Mouse (Mus musculus) liver, embryonic 14.5 days (tissue): ENCODE data around the gene Dcaf5. TPM values are rescaled to one million over a fixed set of nuclear protein-coding genes. Genes with fewer than 3 reads are reported as not detected.

Experiments used
- ATAC-seq: fragments of 200-750 bp; cut with Nextera tagmentation; 2 replicates; pipeline ENCODE4 v1.8.0; 2017; ENCODE audit warnings: moderate number of reproducible peaks, mild to moderate bottlenecking, moderate library complexity; ENCODE audit not compliant: insufficient read depth
- DNase-seq, 3 experiments: peaks; one replicate each; pipeline ENCODE4 v3.0.0-alpha.2; 2012 to 2013; ENCODE audit warnings: low read depth in 3 of 3, low spot score in 3 of 3
- H3K27ac ChIP-seq: fragments of 300-500 bp; sonication (generic); 2 replicates; pipeline ENCODE4 v1.5.1; 2014; ENCODE audit warnings: moderate library complexity, mild to moderate bottlenecking, control low read depth, inconsistent platforms
- H3K27me3 ChIP-seq: fragments of 300-500 bp; sonication (generic); 2 replicates; pipeline ENCODE4 v1.6.1; 2014; ENCODE audit warnings: mild to moderate bottlenecking, low read length, moderate library complexity; ENCODE audit not compliant: control insufficient read depth, insufficient read depth
- H3K36me3 ChIP-seq: fragments of 300-500 bp; sonication (generic); replicated peaks from 2 replicates; pipeline ENCODE4 v1.6.1; 2014; ENCODE audit warnings: low read depth; ENCODE audit not compliant: control insufficient read depth, insufficient read depth
- H3K4me1 ChIP-seq, 2 experiments: fragments of 200-500 bp in 1 of 2; fragments of 300-500 bp in 1 of 2; sonication (generic) in 1 of 2; replicated peaks; 2 replicates each; pipeline ENCODE4 v1.6.1; 2012 to 2014; ENCODE audit warnings: antibody characterized with exemption in 1 of 2, inconsistent platforms in 1 of 2, low read length in 1 of 2; ENCODE audit not compliant: control insufficient read depth in 2 of 2, insufficient read depth in 2 of 2
- H3K4me2 ChIP-seq: fragments of 300-500 bp; sonication (generic); 2 replicates; pipeline ENCODE4 v1.6.1; 2014; ENCODE audit warnings: low read depth, mild to moderate bottlenecking, control low read depth, moderate library complexity
- H3K4me3 ChIP-seq, 2 experiments: fragments of 200-500 bp in 1 of 2; fragments of 300-500 bp in 1 of 2; sonication (generic) in 1 of 2; 2 replicates each; pipeline ENCODE4 v1.5.1; 2012 to 2014; ENCODE audit warnings: low read depth in 2 of 2, low read length in 2 of 2, mild to moderate bottlenecking in 2 of 2, control low read depth in 1 of 2, inconsistent platforms in 1 of 2, moderate library complexity in 1 of 2; ENCODE audit not compliant: insufficient read depth in 1 of 2
- H3K9ac ChIP-seq: fragments of 300-500 bp; sonication (generic); replicated peaks from 2 replicates; pipeline ENCODE4 v1.6.1; 2014; ENCODE audit warnings: mild to moderate bottlenecking, control low read depth, moderate library complexity
- H3K9me3 ChIP-seq: fragments of 300-500 bp; sonication (generic); 2 replicates; pipeline ENCODE4 v1.6.1; 2016; ENCODE audit warnings: low read length, mixed read lengths; ENCODE audit not compliant: control insufficient read depth
- CTCF ChIP-seq: IDR thresholded peaks from 2 replicates; pipeline ENCODE4 v1.5.1; 2016; ENCODE audit warnings: antibody characterized with exemption, low read depth, control low read depth
- EP300 ChIP-seq: IDR thresholded peaks from 2 replicates; pipeline ENCODE4 v1.6.1; 2016; ENCODE audit warnings: antibody characterized with exemption, low read depth
- WGBS: fragments of 180-500 bp; shearing (Covaris S2); extraction: QIAGEN DNeasy Blood & Tissue Kit; methylation state at CpG from one replicate; pipeline ENCODE4 v1.1.7; 2014; ENCODE audit not compliant: insufficient replicate concordance; 5-methylcytosine and 5-hydroxymethylcytosine counted together
- polyA plus RNA-seq, 2 experiments: library from polyadenylated mRNA; depleted of rRNA in 1 of 2; stranded (reverse) in 1 of 2; unstranded in 1 of 2; fragments of >200 nt; fragmentation: Nextera tagmentation in 1 of 2; extraction: Ambion mirVana in 1 of 2; gene quantifications; 2 replicates each; pipeline versions ENCODE4 v1.2.1 to v1.2.3; 2012 to 2014

Dcaf5 gene
- polyA plus RNA-seq (2012; rRNA removed), result 3.1 and 4.0 TPM in 2 replicates
- 1.6 and 2.3 TPM in 2 replicates for polyA plus RNA-seq (2014; fragmentation: Nextera tagmentation; extraction: Ambion mirVana)

- Histone ChIP-seq H3K27me3 (no peaks in the 10 kb centered on the region), H3K36me3 (no peaks in the 10 kb centered on the region), H3K4me2 (peak within 1 kb of the TSS; percentile 95), H3K4me1 (peaks cover 0 to 3% of the 10 kb centered on the region in 2 experiments; a peak in 2 of 4 replicates), H3K9me3 (no peaks in the 10 kb centered on the region), H3K27ac (peak within 1 kb of the TSS; percentile 42), H3K9ac (peak within 1 kb of the TSS; percentile 87), H3K4me3 (peak within 1 kb of the TSS; percentile 73 to 93)
- WGBS, result under 1% methylated on average over 70 of the region's 79 CpGs
- ATAC-seq (peak; percentile 76), DNase-seq (peak; percentile 62 to 69 (median 63))
- TF ChIP-seq EP300 (no peak), CTCF (no peak)
Observed at GRCm38 (mm10) chr12:80436336-80436976, at the start of gene Dcaf5. Gene Dcaf5 (minus strand): TSS chr12:80436601.

- Histone ChIP-seq H3K36me3 (no peaks in the 10 kb centered on the region), H3K4me2 (no peak overlapping the region), H3K9me3 (no peaks in the 10 kb centered on the region), H3K9ac (no peak overlapping the region), H3K4me1 (no peaks in the 10 kb centered on the region), H3K4me3 (no peak overlapping the region), H3K27ac (no peak overlapping the region), H3K27me3 (no peaks in the 10 kb centered on the region)
- no peak for TF ChIP-seq CTCF
- TF ChIP-seq EP300, result no peak
- 50% methylated on average over 3 of the region's 3 CpGs for WGBS
- ATAC-seq (no peak), DNase-seq (no peak)
Observed at GRCm38 (mm10) chr12:80483397-80483796, 47.0 kb upstream of the Dcaf5 start.

GRCm38 (mm10) chr12:80479986-80480385 lies 43.6 kb upstream of the Dcaf5 start:
- Histone ChIP-seq H3K4me3 (no peak overlapping the region), H3K27me3 (no peaks in the 10 kb centered on the region), H3K4me2 (no peak overlapping the region), H3K9ac (no peak overlapping the region), H3K27ac (no peak overlapping the region), H3K36me3 (no peaks in the 10 kb centered on the region), H3K9me3 (no peaks in the 10 kb centered on the region), H3K4me1 (no peaks in the 10 kb centered on the region)
- WGBS, result 69% methylated on average over 3 of the region's 3 CpGs
- ATAC-seq (no peak), DNase-seq (no peak)
- TF ChIP-seq EP300 (no peak), CTCF (no peak)

GRCm38 (mm10) chr12:80473731-80474130 lies 37.3 kb upstream of the Dcaf5 start:
- H3K4me2 ChIP-seq, result no peak overlapping the region
- no peak for ATAC-seq
- WGBS, result 32% methylated on average over 3 of the region's 3 CpGs
- no peak overlapping the region for H3K9ac ChIP-seq
- H3K27me3 ChIP-seq, result no peaks in the 10 kb centered on the region
- TF ChIP-seq CTCF, result no peak
- no peak for TF ChIP-seq EP300
- no peak overlapping the region for H3K27ac ChIP-seq
- no peak for DNase-seq
- no peaks in the 10 kb centered on the region for H3K36me3 ChIP-seq
- H3K4me1 ChIP-seq, result peaks cover 0 to 3% of the 10 kb centered on the region in 2 experiments; a peak in 1 of 4 replicates
- H3K4me3 ChIP-seq, result no peak overlapping the region
- no peaks in the 10 kb centered on the region for H3K9me3 ChIP-seq

GRCm38 (mm10) chr12:80471926-80472325 lies 35.5 kb upstream of the Dcaf5 start:
- no peak overlapping the region for H3K4me3 ChIP-seq
- TF ChIP-seq EP300 (no peak), CTCF (no peak)
- 54% methylated on average over 4 of the region's 4 CpGs for WGBS
- no peak for DNase-seq
- no peaks in the 10 kb centered on the region for H3K36me3 ChIP-seq
- H3K4me1 ChIP-seq, result peaks cover 0 to 3% of the 10 kb centered on the region in 2 experiments; a peak in 1 of 4 replicates
- no peak overlapping the region for H3K9ac ChIP-seq
- no peak overlapping the region for H3K4me2 ChIP-seq
- no peak overlapping the region for H3K27ac ChIP-seq
- no peaks in the 10 kb centered on the region for H3K27me3 ChIP-seq
- no peak for ATAC-seq
- no peaks in the 10 kb centered on the region for H3K9me3 ChIP-seq
